Comparison of ENCODE assay signal across 9 mouse cellular contexts in genomic region chr7:112024856-112025255, GRCm38 (mm10). TPM values are rescaled to one million over a fixed set of nuclear protein-coding genes. Genes with fewer than 3 reads are reported as not detected.
DNase-seq lines count a peak whose midpoint lies in the region; ATAC-seq and TF ChIP-seq lines count a peak whose summit lies in the region.
"Had no signal": no experiment of that assay in that cellular context is flagged by ENCODE, and none has a peak within 500 bp of the region (broad histone marks: within the 10 kb centered on the region; RNA-seq: fewer than 3 reads in every experiment).

No protein-coding gene starts in this region.

- in situ Hi-C loops in CH12.LX (cut with MboI; ENCODE audit: low pct_ligation_motif_present, low pct_unique_long_range_greater_than_20kb, low sequenced_read_pairs): no loop called here

- TF ChIP-seq EP300 in CH12.LX (IDR thresholded peaks at IDR 0.05; ENCODE audit: low read length): no peak
- no peak for TF ChIP-seq EP300 in liver, postnatal 0 days (IDR thresholded peaks at IDR 0.05; ENCODE audit: low read depth)

- ATAC-seq in liver, postnatal 0 days: no peak
- no peak for ATAC-seq in frontal cortex, adult (ENCODE audit: low TSS enrichment)
- ATAC-seq: Patski had no signal

- 5% methylated on average over 5 of the region's 5 CpGs for WGBS in heart, embryonic 10.5 days
- 49% methylated on average over 5 of the region's 5 CpGs for WGBS in hindbrain, embryonic 10.5 days
- WGBS in liver, postnatal 0 days (ENCODE audit: insufficient replicate concordance): 5% methylated on average over 5 of the region's 5 CpGs

- peaks cover 51% of the 10 kb centered on the region for H3K79me2 ChIP-seq in CH12.LX (replicated peaks; ENCODE audit: control insufficient read depth, extremely low read depth, insufficient read depth, poor library complexity, severe bottlenecking)

- peak overlapping the region; percentile 99 for H3K4me3 ChIP-seq in heart, embryonic 10.5 days
- H3K4me3 ChIP-seq in CH12.LX (replicated peaks in 1 of 3; ENCODE audit: low read depth in 2 of 3, low read length in 2 of 3, poor library complexity in 1 of 3): peak overlapping the region; percentile 56 to 87 (median 77)
- peak overlapping the region; percentile 96 for H3K4me3 ChIP-seq in hindbrain, embryonic 10.5 days
- peak overlapping the region; percentile 97 for H3K4me3 ChIP-seq in liver, postnatal 0 days (ENCODE audit: low read depth, low read length)

- dilution Hi-C loops in CH12.LX (cut with MboI; ENCODE audit: extremely low pct_ligation_motif_present, extremely low pct_unique_long_range_greater_than_20kb, low sequenced_read_pairs): no loop called here

- no peak for TF ChIP-seq CTCF in CH12.LX (conservative IDR thresholded peaks at IDR 0.05 in 1 of 2, IDR thresholded peaks at IDR 0.05 in 1 of 2; ENCODE audit: low read depth in 2 of 2, low read length in 2 of 2)
- no peak for TF ChIP-seq CTCF in liver, postnatal 0 days (IDR thresholded peaks at IDR 0.05; ENCODE audit: low read depth)

- H3K9ac ChIP-seq in CH12.LX (ENCODE audit: insufficient read depth, low read depth): peak overlapping the region; percentile 79
- H3K9ac ChIP-seq in liver, postnatal 0 days (replicated peaks): peak overlapping the region; percentile 98

- DNase-seq in heart, embryonic 10.5 days (ENCODE audit: low spot score): no peak
- DNase-seq in heart, adult 9 months (ENCODE audit: low spot score in 2 of 2): no peak
- no peak for DNase-seq in CH12.LX (ENCODE audit: extremely low read depth)
- no peak for DNase-seq in hindbrain, embryonic 10.5 days (ENCODE audit: low spot score)
- no peak for DNase-seq in liver, postnatal 0 days
- no peak for DNase-seq in adrenal gland, postnatal 14 days
- no peak for DNase-seq in spleen, adult 12 weeks (ENCODE audit: low spot score)

- H3K9me3 ChIP-seq in heart, embryonic 10.5 days: no peaks in the 10 kb centered on the region
- H3K9me3 ChIP-seq in CH12.LX (replicated peaks; ENCODE audit: low read length): no peaks in the 10 kb centered on the region
- H3K9me3 ChIP-seq in hindbrain, embryonic 10.5 days: no peaks in the 10 kb centered on the region
- no peaks in the 10 kb centered on the region for H3K9me3 ChIP-seq in liver, postnatal 0 days (ENCODE audit: low read length)

- peak overlapping the region; percentile 100 for H3K27ac ChIP-seq in heart, embryonic 10.5 days
- no peak overlapping the region for H3K27ac ChIP-seq in CH12.LX (ENCODE audit: insufficient read depth, low read depth)
- no peak overlapping the region for H3K27ac ChIP-seq in hindbrain, embryonic 10.5 days
- H3K27ac ChIP-seq in liver, postnatal 0 days (ENCODE audit: low read depth): 0 out of 2 replicates have a peak overlapping the region, but pooled peaks have one; percentile 97

- no peaks in the 10 kb centered on the region for H3K27me3 ChIP-seq in heart, embryonic 10.5 days (ENCODE audit: insufficient read depth, poor library complexity, severe bottlenecking)
- no peaks in the 10 kb centered on the region for H3K27me3 ChIP-seq in CH12.LX (replicated peaks)
- H3K27me3 ChIP-seq in hindbrain, embryonic 10.5 days (ENCODE audit: insufficient read depth, poor library complexity, severe bottlenecking): no peaks in the 10 kb centered on the region
- no peaks in the 10 kb centered on the region for H3K27me3 ChIP-seq in liver, postnatal 0 days (ENCODE audit: insufficient read depth, low read length)
- H3K27me3 ChIP-seq: Patski had no signal

- no peak for TF ChIP-seq POLR2A in CH12.LX (IDR thresholded peaks at IDR 0.05; ENCODE audit: low read depth, low read length)

- no peak for TF ChIP-seq RAD21 in CH12.LX (IDR thresholded peaks at IDR 0.05; ENCODE audit: low read depth, low read length)

- H3K4me2 ChIP-seq in CH12.LX (ENCODE audit: insufficient read depth, low read depth, poor library complexity, severe bottlenecking): peak overlapping the region; percentile 81
- peak overlapping the region; percentile 98 for H3K4me2 ChIP-seq in liver, postnatal 0 days (ENCODE audit: low read depth, low read length)

- H3K36me3 ChIP-seq in heart, embryonic 10.5 days: no peaks in the 10 kb centered on the region
- peaks cover 3 to 17% of the 10 kb centered on the region in 2 experiments for H3K36me3 ChIP-seq in CH12.LX (replicated peaks in 1 of 2; ENCODE audit: control insufficient read depth in 1 of 2, insufficient read depth in 1 of 2, low read length in 1 of 2)
- H3K36me3 ChIP-seq in hindbrain, embryonic 10.5 days: peaks cover 8% of the 10 kb centered on the region; the same call in 1 of the 2 replicates
- H3K36me3 ChIP-seq in liver, postnatal 0 days (replicated peaks; ENCODE audit: insufficient read depth, low read length): no peaks in the 10 kb centered on the region

- peaks cover 44% of the 10 kb centered on the region for H3K4me1 ChIP-seq in heart, embryonic 10.5 days
- peaks cover 0 to 16% of the 10 kb centered on the region in 2 experiments; a peak in 2 of 4 replicates for H3K4me1 ChIP-seq in CH12.LX (ENCODE audit: control insufficient read depth in 1 of 2, insufficient read depth in 2 of 2)
- peaks cover 34% of the 10 kb centered on the region for H3K4me1 ChIP-seq in hindbrain, embryonic 10.5 days (replicated peaks)
- peaks cover 30% of the 10 kb centered on the region for H3K4me1 ChIP-seq in liver, postnatal 0 days (ENCODE audit: insufficient read depth)

TF ChIP-seq in CH12.LX, 34 proteins besides CTCF, POLR2A, EP300 and RAD21:
- TF ChIP-seq ELF1 (IDR thresholded peaks at IDR 0.05; ENCODE audit: low read depth, low read length) (no peak), TCF12 (IDR thresholded peaks at IDR 0.05; ENCODE audit: low read depth, low read length) (no peak), ZC3H11A (IDR thresholded peaks at IDR 0.05; ENCODE audit: low read depth, low read length) (no peak), MAX (IDR thresholded peaks at IDR 0.05; ENCODE audit: low read length) (no peak), MEF2A (IDR thresholded peaks at IDR 0.05; ENCODE audit: borderline replicate concordance, low read depth, low read length) (no peak), SIN3A (IDR thresholded peaks at IDR 0.05; ENCODE audit: low read length) (no peak), ZMIZ1 (IDR thresholded peaks at IDR 0.05; ENCODE audit: low read depth, low read length) (no peak), CHD2 (IDR thresholded peaks at IDR 0.05; ENCODE audit: low read length) (no peak), PAX5 (IDR thresholded peaks at IDR 0.05; ENCODE audit: low read length) (no peak), USF1 (IDR thresholded peaks at IDR 0.05; ENCODE audit: low read depth, low read length) (no peak), BHLHE40 (IDR thresholded peaks at IDR 0.05; ENCODE audit: low read depth, low read length) (no peak), POLR2AphosphoS2 (IDR thresholded peaks at IDR 0.05; ENCODE audit: low read depth, low read length) (no peak), JUND (conservative IDR thresholded peaks at IDR 0.05; ENCODE audit: low read depth, low read length) (no peak), MXI1 (IDR thresholded peaks at IDR 0.05; ENCODE audit: low read depth, low read length) (no peak), ETS1 (conservative IDR thresholded peaks at IDR 0.05; ENCODE audit: low read depth, low read length) (no peak)
TF ChIP-seq in CH12.LX: peak in this region for 0.

RNA-seq across cellular contexts. Expression of gene Usp47, which starts 1.6 kb away (rescaled TPM):
- polyA plus RNA-seq in heart, embryonic 10.5 days (2016; fragmentation: Nextera tagmentation; extraction: Ambion mirVana): 69.9 and 79.4 TPM in 2 replicates
- 35.0 and 38.9 TPM in 2 replicates for total RNA-seq in CH12.LX (2012; rRNA removed)
- 35.8 and 42.5 TPM in 2 replicates for total RNA-seq in CH12.LX (2014; rRNA removed)
- 36.6 and 36.8 TPM in 2 replicates for polyA plus RNA-seq in CH12.LX (2012; ENCODE audit: insufficient read length, low read depth)
- polyA plus RNA-seq in hindbrain, embryonic 10.5 days (2016; fragmentation: Nextera tagmentation; extraction: Ambion mirVana): 70.9 and 82.0 TPM in 2 replicates
- 12.5 and 14.4 TPM in 2 replicates for polyA plus RNA-seq in liver, postnatal 0 days (2015; fragmentation: Nextera tagmentation; extraction: Ambion mirVana)
- total RNA-seq in adrenal gland, postnatal 14 days (2021): 62.6 and 63.0 TPM in 2 replicates

Comparison
In these comparisons a context has a peak if more than half of its experiments do, and no peak if none do; other contexts are left out.
1. H3K27ac ChIP-seq: peak in heart, embryonic 10.5 days (single experiment) and liver, postnatal 0 days (single experiment); none in CH12.LX (single experiment) and hindbrain, embryonic 10.5 days (single experiment).
2. Peak in every context shown above with its lines, with median percentiles within 50 percentile points of each other: H3K4me3 ChIP-seq.